Mouse (Mus musculus): ENCODE data around the gene Ilf2.

Gene Ilf2

DNA sequence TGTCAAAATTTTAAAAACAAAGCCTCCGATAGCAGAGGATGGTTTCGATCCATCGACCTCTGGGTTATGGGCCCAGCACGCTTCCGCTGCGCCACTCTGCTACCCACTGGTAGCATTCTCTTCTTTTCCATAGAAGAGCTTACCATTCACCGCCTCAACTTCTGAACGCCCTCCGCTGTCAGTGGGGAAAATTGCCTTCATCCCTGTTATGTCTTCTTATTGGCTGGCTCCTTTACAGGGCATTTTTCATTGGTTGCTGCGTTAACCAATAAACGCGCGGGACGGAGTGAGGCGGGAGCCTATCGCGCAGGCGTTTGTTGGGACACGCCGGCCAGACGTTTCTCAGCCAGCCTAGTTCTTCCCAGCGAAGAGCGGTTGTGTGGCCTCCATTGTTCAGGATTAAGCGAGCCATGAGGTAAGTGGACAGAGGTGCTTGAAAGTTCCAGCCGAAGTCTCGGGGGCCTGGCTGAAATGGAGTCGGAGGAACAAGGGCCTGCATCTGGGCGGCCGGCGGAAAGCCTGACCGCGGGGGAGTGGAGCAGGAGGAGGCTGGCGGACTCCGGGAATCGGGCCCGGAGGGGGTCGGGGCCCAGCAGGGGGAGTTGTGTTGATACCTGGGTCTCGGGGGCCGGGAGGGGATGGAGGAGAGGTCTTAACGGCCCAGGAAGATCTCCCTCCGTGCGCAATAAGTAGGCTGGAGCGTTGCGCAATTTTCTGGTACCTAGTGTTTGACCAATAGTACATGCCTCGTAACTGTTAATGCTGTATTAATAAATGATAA is at the start of gene Ilf2:
TSS of gene Ilf2 (plus strand) at position 296 of the 781 bp plus-strand sequence.
- in situ Hi-C loops (cut with MboI, MseI), result no loop called here

DNA sequence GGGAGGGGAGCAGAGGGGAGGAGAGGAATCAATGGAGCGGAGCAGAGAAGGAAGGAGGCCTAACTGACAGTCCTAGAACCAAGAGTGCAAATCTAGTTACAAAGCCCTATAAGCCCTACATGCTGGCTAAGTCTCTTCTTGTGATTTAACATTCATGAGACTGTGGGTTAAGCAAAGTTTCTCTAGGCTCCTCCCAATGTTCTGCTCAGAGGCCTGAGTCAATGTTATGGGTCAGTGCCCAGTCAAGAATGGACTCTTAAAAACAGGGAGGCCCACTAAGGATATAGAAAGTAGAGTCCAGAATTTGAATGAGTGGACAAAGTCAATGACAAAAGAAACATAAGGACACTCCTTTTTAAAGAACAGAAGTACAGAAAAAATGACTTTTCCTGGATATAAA is 48.4 kb upstream of the Ilf2 start:
- in situ Hi-C loops (cut with MboI, MseI), result no loop called here

DNA sequence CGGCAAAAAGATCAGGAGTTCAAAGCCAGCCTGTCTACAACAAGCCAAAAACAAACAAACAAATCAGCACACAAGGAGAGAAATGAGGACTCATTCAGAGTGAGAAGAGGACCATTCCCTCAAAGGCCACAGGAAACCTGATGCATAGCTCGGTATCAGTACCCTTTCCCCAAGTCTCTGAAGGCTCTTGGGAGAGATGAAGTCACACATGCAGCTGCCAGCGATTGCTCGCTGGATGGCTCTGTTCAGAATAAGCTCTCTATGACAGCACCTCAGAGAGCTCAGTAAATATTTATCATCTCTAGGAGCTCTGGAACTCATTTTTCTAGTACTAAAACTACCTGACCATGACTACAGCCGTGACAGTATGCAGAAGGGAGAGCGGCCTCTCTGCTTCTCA is 47.7 kb upstream of the Ilf2 start:
- in situ Hi-C loops (cut with MboI, MseI), result no loop called here

DNA sequence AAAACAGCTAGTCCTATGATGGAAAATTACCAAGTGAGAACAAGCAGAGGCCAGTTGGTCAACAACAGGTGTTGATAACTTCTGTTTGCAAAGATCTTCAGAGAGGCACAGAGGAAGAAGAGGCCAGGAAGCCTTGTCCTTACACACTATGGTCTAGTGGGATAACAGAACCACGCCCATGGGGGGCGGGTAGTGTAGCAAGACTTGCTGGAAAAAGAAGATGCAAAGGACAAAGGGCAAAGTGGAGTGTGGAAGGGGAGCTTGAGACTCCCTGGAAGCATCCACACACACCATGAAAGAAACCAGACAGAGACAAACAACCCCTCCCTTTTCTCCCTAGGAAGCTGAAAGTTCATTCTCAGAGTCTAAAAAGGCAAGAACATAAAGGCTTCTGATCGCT is 46.4 kb upstream of the Ilf2 start:
- in situ Hi-C loops (cut with MboI, MseI), result no loop called here

DNA sequence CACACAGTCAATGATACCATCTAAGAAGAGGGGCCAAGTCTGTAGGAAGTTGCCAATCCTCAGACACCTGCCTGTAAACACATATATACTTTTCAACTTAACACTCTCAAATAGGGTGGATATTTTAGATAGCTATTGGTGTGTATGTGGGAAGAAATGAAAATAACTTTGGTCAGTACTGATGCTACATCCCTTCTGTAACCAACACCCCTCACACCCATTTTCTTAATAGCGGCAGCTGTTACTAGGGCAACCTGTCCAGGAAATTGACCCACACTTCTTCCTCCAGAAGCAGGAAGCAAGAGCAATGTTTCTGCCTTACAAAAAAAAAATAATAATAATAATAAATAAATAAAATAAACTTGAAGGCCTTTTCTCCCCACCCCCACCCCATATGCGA is 43.6 kb upstream of the Ilf2 start:
- in situ Hi-C loops (cut with MboI, MseI), result no loop called here

DNA sequence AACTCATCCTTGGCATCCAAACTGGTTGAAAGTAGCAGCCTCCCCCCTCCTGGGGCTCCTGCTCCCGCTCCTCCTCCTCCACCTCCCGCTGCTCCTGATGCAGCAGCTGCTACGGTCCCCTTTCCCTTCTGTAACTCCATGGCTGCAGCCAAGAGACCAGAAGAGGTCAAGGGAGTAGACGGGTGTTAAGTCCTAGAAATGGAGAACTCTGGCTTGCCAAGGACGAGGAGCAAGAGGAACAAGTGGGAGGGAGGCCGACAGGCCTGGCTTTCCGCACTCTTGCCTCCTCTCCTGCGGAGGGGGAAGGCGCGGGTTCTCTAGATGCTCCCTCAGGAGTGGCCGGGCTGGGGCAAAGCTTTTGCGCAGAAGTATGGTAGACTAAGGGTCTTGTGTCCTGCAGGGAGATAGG is 43.1 kb upstream of the Ilf2 start:
- in situ Hi-C loops (cut with MboI, MseI), result no loop called here

DNA sequence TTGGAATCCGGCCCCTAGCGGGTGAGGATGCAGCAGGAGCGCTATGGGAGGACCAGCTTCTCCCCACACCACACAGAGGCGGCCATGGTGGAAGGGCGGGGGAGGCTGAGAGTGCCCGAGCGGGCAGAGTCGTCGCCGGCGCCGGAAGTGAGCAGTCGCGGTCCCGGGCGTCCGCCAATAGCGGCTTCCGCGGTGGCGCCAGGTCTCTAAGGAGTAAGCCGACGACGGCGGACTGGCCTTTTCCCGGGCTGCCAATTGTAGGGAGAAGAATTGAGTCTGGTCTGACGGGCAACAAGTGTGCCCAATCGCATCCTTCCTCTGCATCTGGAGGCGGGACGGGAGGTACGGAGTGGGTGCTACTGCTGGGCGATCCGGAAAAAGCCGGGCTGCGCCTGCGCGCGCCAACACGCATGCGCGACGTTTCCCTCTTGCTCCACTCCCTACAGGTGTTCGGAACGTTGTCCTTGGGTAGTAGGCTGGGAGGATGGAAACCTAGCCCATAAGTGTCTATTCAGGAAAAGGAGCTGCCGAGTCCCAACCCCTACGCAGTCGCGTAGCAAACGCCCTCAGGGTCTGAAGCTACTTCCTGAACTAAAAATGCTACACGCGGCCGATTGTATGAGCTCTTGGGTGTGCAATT is 42.4 kb upstream of the Ilf2 start, which contains the start of gene Ints3:
TSS of gene Ints3 (minus strand) at position 242 of the 640 bp plus-strand sequence.
- in situ Hi-C loops (cut with MboI, MseI), result no loop called here

DNA sequence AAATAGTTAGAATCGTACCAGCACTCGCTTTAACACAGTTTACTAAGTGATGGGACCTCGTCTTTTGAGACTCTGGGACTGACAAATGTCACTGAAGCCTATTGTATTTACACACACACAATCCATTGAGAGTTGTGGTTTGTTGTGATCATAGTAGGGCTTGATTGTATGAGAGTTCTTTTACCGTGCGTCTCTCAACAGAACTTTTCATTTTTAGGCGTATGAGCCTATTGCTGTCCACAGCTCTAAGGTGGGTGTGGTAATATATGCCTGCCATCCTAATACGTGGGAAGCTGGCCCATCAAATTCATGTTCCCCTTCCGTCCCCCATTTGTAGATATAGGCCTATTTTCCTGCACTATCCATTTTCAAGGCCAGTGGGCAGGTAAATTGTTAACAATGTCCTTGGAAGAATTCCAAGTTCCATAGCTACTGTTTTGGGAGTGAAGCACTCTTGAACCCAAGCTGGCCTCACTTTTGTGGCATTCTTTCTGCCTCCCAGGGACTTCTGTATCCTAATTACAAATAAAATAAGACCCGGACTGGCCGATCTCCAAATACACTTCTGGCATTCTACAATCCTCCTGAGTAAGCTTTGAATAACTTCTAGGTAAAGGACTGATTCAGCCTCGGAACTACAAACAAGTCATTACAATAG is 41.7 kb upstream of the Ilf2 start:
- in situ Hi-C loops (cut with MboI, MseI), result no loop called here

DNA sequence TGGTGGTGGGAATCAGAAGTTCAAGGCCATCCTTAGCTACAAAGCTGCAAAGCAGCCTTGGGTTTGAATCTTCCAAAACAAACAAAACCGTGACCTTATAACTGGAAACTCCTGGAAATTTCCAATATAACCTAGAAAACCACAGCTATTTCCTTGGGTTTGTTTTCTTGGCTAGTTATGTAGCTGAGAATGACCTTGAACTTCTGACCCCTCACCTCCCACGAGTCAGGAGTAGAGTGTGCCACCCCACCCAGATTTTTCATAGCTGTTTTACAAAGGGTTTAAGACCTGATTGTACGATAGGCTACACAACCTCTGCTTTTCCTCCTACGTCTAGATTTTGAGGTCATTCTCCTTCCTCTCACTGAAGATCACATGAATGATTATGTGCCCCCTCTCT is 38.8 kb upstream of the Ilf2 start:
- in situ Hi-C loops (cut with MboI, MseI), result no loop called here

DNA sequence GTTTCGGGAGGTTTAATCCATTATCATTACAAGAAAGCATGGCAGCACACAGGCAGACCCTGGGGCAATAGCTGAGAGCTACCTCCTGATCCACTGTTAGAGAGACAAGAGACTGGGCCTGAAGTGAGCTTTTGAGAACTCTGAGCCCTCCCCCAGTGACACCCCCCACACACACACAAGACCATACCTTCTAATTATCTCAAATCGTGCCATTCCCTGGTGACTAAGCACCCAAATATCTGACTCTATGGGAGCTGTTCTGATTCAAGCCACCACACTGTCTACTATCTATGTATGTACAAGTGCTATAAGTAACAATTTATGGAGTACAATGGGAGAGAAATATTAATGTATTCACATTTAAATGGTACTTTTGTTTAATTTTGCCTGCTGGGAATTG is 35.2 kb upstream of the Ilf2 start:
- in situ Hi-C loops (cut with MboI, MseI), result no loop called here

DNA sequence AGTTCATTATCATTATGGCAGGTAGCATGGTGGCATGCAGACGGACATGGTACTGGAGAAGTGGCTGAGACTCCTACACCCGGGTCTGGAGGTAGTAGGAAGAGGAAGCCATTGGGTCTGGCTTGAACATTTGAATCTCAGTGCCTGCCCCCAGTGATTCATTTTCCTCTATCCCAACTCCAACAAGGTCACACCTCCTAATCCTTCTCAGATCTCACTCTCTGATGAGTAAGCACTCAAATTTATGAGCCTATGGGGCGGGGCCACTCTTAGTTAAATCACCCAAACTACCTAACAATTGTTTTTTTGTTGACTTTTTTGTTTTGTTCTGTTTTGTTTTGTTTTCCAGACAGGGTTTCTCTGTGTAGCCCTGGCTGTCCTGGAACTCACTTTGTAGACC is 31.9 kb upstream of the Ilf2 start:
- in situ Hi-C loops (cut with MboI, MseI), result no loop called here

DNA sequence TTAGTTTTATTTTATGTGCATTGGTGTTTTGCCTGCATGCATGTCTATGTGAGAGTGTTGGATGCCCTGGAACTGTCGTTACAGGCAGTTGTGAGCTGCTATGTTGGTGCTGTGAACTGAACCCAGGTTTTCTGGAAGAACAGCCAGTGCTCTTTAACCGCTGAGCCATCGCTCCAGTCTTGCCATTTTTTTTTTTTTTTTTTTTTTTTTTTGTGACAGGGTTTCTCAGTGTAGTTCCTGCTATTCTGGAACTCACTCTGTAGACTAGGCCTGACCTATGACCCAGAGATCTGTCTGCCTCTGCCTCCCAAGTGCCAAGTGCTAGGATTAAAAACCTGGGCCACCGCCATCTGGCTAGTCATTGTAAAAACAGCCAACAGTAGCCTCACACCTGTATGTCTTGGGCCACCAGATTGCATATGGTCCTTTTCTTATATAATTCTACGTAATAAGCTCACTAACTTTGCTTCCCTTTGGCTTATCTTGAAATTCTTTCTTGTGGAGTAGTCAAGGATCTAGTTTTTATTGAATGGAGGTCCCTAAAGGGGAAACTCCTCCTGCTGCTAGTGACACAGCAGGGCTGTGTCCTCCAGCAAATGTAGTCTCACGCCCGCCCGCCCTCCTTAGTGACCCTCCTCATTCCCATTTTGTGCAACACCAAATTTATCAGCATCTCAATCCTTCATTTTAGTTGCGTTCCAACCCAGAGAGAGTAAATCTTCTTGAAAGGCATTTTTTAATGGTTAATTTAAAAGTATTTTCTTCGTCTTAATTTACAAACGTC is 30.3 kb upstream of the Ilf2 start:
- in situ Hi-C loops (cut with MboI, MseI), result no loop called here

DNA sequence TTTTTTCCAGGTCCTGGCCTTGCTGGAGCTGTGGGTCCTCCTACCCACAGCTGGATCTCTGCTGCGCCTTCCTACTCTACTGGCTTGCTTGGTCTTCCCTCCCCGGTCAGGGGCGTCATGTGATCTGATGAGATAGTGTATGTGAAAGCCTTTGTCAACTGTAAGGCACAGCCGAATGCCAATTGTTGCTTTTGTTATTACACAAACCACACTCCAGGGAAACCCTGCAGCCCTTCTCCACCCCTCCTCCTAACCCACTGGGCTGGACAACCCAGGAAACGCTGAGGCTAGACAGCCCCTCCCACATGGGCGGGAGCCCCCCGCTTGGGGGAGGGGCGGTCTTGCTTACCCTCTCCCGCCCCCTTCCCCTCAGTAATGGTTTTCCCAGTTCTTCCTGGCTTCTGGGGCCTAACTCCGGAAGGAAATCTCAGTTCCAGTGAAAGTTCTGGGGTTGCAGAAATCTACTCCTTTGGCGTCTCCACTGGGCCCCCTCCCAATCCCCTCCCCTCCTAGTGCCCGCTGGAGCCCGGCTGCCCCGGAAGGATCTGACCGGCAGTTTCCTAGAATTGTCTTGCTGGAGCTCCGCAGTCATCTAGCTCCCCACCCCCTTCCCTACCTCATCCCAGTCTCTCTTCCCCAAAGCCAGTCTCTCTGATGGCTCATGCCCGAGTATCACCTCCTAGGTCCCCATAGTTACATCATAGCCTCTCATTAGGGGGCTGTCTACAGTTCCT is 29.4 kb upstream of the Ilf2 start:
- in situ Hi-C loops (cut with MboI, MseI), result no loop called here

DNA sequence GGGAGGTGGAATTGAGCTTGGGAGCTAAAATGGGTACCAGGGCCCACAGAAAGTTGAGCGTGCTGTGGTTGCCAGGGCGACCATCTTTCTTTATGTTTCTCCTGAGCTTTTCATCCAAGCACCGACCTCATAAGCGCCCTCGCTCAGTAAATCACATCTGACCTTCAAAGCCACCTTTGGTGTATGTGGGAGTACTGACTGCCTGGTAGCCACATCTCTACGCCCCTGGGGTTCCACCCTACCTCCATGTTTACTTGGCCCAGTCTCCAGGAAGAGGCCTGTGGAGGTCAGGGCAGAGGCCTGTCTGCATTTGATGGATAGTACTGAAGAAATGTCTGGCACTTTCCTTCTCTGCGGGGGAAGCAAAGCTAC is 28.8 kb upstream of the Ilf2 start:
- in situ Hi-C loops (cut with MboI, MseI), result no loop called here

DNA sequence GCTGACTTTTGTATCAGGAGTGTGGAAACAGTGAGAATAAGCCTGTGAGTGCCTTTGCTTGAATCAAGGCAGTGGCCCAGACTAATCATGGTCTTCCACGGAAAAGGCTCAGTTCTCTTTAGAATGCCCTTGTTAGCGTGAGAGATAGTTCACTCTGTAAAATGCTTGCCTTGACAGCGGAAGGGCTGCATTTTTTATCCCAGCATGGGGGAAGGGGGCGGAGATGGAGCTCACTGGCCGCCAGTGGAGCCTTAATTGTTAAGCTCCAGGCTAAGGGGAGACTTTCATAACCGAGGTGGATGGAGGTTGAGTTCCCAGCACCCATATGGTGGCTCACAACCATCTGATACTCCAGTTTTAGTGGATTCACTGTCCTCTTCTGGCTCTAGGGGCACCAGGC is 27.3 kb upstream of the Ilf2 start:
- in situ Hi-C loops (cut with MboI, MseI), result no loop called here

DNA sequence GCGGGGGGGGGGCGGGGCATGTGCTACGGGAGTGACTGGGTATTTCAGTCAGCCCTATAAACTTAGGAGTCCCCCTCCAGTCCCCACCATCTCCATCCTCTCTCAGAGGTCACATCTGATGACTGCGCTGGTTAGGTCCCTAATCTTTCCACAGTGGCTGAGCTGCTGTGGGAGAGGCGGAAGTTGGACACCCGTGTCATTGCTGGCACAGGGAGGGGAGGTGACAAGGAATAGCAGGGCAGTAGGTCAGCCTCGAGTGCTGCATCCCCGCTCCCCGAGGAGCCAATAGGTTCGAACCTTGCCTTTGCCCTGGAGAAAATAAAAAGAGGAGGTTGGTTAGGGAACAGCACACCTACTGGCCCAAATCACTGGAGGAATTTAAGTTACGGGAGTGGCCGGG is 25.1 kb upstream of the Ilf2 start:
- in situ Hi-C loops (cut with MboI, MseI), result no loop called here

DNA sequence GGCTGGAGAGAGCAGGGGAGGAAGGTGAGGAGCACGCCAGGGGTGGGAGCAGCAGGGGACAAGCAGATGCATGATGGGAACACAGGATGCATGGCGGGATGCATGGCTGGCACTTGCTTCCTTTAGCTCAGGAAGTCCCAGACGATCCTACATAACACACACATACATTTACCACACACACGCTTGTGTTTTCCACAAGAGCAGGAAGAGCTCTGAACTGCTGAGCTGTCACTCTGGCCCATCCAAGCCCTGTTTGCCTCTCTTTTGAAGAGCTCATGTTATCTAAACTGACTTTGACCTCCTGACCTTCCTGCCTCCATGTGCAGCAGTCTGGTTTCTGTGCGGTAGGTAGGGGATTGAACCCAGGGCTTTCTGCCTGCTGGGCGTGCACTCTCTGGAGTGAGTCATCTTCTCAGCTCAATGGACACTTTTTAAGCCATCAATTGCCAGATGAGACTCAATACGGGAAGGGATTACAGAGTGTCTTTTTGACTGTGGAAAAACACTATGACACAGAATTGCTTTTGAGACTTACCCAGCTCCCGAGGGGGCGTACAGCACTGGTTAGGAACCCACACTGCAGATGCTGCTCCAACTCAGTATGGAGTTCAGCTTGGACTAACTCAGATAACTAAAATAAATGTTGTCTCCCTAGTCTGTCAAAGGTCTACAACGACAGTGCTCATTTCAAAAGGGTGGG is 24.4 kb upstream of the Ilf2 start:
- in situ Hi-C loops (cut with MboI, MseI), result no loop called here

DNA sequence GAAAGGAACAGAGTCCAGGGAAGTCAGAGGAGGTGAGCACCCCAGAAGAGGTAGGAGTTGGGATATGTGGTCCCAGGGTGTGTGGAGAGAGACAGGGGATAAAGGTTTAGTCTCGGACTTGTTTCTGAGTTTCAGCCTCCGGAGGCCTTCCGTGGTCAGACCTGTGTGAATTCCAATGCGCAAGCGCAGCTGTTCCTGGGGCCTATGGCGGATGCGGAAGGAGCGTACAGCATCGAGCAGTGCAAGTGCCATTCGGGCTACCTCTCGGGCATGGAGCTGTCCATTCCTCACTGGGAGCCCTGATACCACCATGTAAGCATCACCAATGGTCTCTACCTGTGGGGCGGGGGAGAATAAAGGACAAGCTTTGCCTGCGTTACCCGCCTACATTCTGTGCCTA is 21.0 kb upstream of the Ilf2 start:
- in situ Hi-C loops (cut with MboI, MseI), result no loop called here

DNA sequence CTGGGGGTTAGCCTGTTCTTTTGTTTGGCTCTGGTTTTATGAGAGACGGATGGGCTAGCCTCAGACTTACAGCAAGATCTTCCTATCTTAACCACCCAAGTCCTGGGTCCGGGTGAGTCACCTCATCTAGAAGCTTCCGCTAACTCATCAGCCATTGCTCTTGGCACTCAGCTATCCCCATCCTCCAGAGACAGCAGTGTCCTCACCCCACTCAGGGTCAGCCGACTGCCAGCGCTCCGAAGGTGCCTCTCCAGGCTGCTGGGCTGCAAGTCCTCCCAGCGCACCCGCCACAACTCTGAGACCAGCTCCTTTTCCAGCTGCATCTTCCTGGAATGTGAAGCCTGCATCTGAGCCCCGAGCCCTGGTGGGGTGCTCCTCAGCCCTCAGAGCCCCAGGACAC is 16.2 kb upstream of the Ilf2 start:
- in situ Hi-C loops (cut with MboI, MseI), result loop anchor here (5.0 kb wide), 1 partner anchor 42 kb away; no protein-coding TSS in a partner anchor

DNA sequence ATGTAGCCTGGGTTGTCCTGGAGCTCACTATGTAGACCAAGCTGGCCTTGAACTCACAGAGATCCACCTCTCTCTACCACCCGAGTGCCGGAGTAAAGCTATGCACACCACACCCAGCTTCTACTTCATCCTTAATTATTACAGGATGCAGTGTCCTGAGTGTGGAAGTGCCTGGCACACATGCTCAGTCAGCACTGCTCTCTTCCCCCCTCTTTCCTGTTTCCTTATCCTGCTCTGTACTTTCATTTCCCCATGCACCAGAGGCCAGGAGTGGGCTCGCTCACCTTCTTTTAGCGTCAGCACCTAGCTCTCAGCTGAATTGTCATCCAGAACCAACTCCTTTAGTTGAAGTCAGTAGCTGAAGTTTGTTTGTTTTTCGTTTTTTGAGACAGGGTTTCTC is 15.6 kb upstream of the Ilf2 start:
- in situ Hi-C loops (cut with MboI, MseI), result loop anchor here (5.0 kb wide), 1 partner anchor 43 kb away; no protein-coding TSS in a partner anchor

DNA sequence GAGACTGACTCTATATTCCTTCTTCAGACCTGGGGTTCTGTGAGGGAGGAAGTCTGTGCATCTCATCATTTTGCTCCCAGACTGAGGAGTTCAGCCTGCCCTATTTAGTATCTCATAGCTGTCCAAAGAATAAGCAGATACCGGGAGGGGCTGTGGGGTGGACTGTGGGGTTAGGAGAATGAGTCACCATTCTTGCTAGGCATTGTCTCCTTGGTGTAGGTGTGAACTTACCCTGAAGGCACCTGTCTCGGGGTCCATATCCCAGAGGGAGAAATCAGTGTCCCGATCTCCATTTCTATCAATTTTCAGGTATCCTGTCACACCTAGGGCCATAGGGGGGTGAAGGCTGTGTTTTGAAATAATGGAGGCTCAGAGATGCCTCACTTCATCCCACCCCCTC is 14.0 kb upstream of the Ilf2 start:
- in situ Hi-C loops (cut with MboI, MseI), result loop anchor here (5.0 kb wide), 1 partner anchor 45 kb away; no protein-coding TSS in a partner anchor
